In genomic region chr16:17889689-17890341, GRCm38 (mm10) we compare ENCODE assay signal across 10 mouse cellular contexts. TPM values are rescaled to one million over a fixed set of nuclear protein-coding genes. Genes with fewer than 3 reads are reported as not detected.
DNase-seq lines count a peak whose midpoint lies in the region; ATAC-seq lines count a peak whose summit lies in the region.
"Had no signal": no experiment of that assay in that cellular context is flagged by ENCODE, and none has a peak within 500 bp of the region (broad histone marks: within the 10 kb centered on the region; RNA-seq: fewer than 3 reads in every experiment).

No protein-coding gene starts in this region.

- H3K9me3 ChIP-seq in heart, embryonic 15.5 days (replicated peaks) = no peaks in the 10 kb centered on the region
- no peaks in the 10 kb centered on the region for H3K9me3 ChIP-seq in hindbrain, embryonic 11.5 days (ENCODE audit: control insufficient read depth, low read length)
- H3K9me3 ChIP-seq in midbrain, embryonic 12.5 days = no peaks in the 10 kb centered on the region

- intact Hi-C loops in heart, postnatal 14 days (cut with DNase I) = no loop called here

- no peaks in the 10 kb centered on the region for H3K27me3 ChIP-seq in heart, embryonic 15.5 days
- H3K27me3 ChIP-seq in hindbrain, embryonic 11.5 days (ENCODE audit: control insufficient read depth, insufficient read depth, low read length) = no peaks in the 10 kb centered on the region
- H3K27me3 ChIP-seq in midbrain, embryonic 12.5 days = no peaks in the 10 kb centered on the region

- peaks cover 30% of the 10 kb centered on the region for H3K4me1 ChIP-seq in heart, embryonic 15.5 days (replicated peaks)
- H3K4me1 ChIP-seq in hindbrain, embryonic 11.5 days (replicated peaks; ENCODE audit: control insufficient read depth, insufficient read depth, low read length) = peaks cover 14% of the 10 kb centered on the region; the same call in 1 of the 2 replicates
- peaks cover 22% of the 10 kb centered on the region for H3K4me1 ChIP-seq in midbrain, embryonic 12.5 days

- WGBS in heart, embryonic 15.5 days = 82% methylated on average over 6 of the region's 6 CpGs
- WGBS in hindbrain, embryonic 11.5 days = 88% methylated on average over 6 of the region's 6 CpGs
- 87% methylated on average over 6 of the region's 6 CpGs for WGBS in midbrain, embryonic 12.5 days

- H3K4me3 ChIP-seq in heart, embryonic 15.5 days = peak overlapping the region; percentile 95
- peak overlapping the region; percentile 98; the same call in 1 of the 2 replicates for H3K4me3 ChIP-seq in hindbrain, embryonic 11.5 days (ENCODE audit: low read depth, low read length)
- H3K4me3 ChIP-seq in midbrain, embryonic 12.5 days = peak overlapping the region; percentile 98

- no peaks in the 10 kb centered on the region for H3K36me3 ChIP-seq in heart, embryonic 15.5 days
- H3K36me3 ChIP-seq in hindbrain, embryonic 11.5 days (ENCODE audit: control insufficient read depth, insufficient read depth, low read length) = no peaks in the 10 kb centered on the region
- H3K36me3 ChIP-seq in midbrain, embryonic 12.5 days = 0 out of 2 replicates have a peak, but pooled peaks cover 3% of the 10 kb centered on the region

- H3K4me2 ChIP-seq in heart, embryonic 15.5 days = peak overlapping the region; percentile 73
- peak overlapping the region; percentile 80 for H3K4me2 ChIP-seq in hindbrain, embryonic 11.5 days (replicated peaks; ENCODE audit: low read depth, low read length)
- peak overlapping the region; percentile 91 for H3K4me2 ChIP-seq in midbrain, embryonic 12.5 days (replicated peaks)

- H3K27ac ChIP-seq in heart, embryonic 15.5 days = no peak overlapping the region
- no peak overlapping the region for H3K27ac ChIP-seq in hindbrain, embryonic 11.5 days (ENCODE audit: low read depth, low read length)
- no peak overlapping the region for H3K27ac ChIP-seq in midbrain, embryonic 12.5 days (replicated peaks)

- DNase-seq in heart, postnatal 14 days = no peak
- peak; percentile 60 for DNase-seq in cerebellum, adult 9-11 months
- no peak for DNase-seq in hindbrain, embryonic 11.5 days (ENCODE audit: low spot score)
- no peak for DNase-seq in urinary bladder, postnatal 10 days (ENCODE audit: low spot score)
- DNase-seq in thymus, postnatal 14 days = no peak
- DNase-seq in adrenal gland, postnatal 4 days (ENCODE audit: low spot score in 2 of 2) = no peak
- DNase-seq: lung, adult 18-20 months had no signal

- no peak for ATAC-seq in heart, embryonic 15.5 days (replicated peaks; ENCODE audit: insufficient number of reproducible peaks, insufficient read depth, low FRiP score, low read depth)
- no peak for ATAC-seq in hindbrain, embryonic 11.5 days (ENCODE audit: low FRiP score)
- no peak for ATAC-seq in midbrain, embryonic 12.5 days (ENCODE audit: low FRiP score, low read depth)

- H3K9ac ChIP-seq in heart, embryonic 15.5 days = no peak overlapping the region
- H3K9ac ChIP-seq in hindbrain, embryonic 11.5 days (ENCODE audit: low read depth, low read length) = peak overlapping the region; percentile 99; the same call in 1 of the 2 replicates
- H3K9ac ChIP-seq in midbrain, embryonic 12.5 days (replicated peaks) = peak overlapping the region; percentile 96; the same call in 1 of the 2 replicates

RNA-seq across cellular contexts. Expression of gene Gm20518, which starts 1.7 kb away (rescaled TPM):
- 0.19 and 0.24 TPM in 2 replicates for polyA plus RNA-seq in heart, embryonic 15.5 days (2015; fragmentation: Nextera tagmentation; extraction: Ambion mirVana)
- total RNA-seq in heart, postnatal 14 days (2021) = under 1 TPM in 1 of 2 experiments, not detected in 1; 0.20 TPM
- 0.15 and 0.29 TPM in 2 replicates for polyA plus RNA-seq in hindbrain, embryonic 11.5 days (2014; fragmentation: Nextera tagmentation; extraction: Ambion mirVana)
- 0.55 and 0.67 TPM in 2 replicates for polyA plus RNA-seq in midbrain, embryonic 12.5 days (2016; fragmentation: Nextera tagmentation; extraction: Ambion mirVana)
- total RNA-seq in adrenal gland, postnatal 4 days (2021) = under 1 TPM; 0.20 to 0.45 TPM

RNA-seq across cellular contexts. Expression of gene Tssk1, which starts 4.2 kb away (rescaled TPM):
- polyA plus RNA-seq in heart, embryonic 15.5 days (2015; fragmentation: Nextera tagmentation; extraction: Ambion mirVana) = 0.03 TPM in 1 of 2 replicates, not detected in the other
- total RNA-seq in heart, postnatal 14 days (2021) = under 1 TPM in 1 of 2 experiments, not detected in 1; 0.10 TPM
- polyA plus RNA-seq in hindbrain, embryonic 11.5 days (2014; fragmentation: Nextera tagmentation; extraction: Ambion mirVana) = 0.04 and 0.11 TPM in 2 replicates
- 0.05 and 0.09 TPM in 2 replicates for polyA plus RNA-seq in midbrain, embryonic 12.5 days (2016; fragmentation: Nextera tagmentation; extraction: Ambion mirVana)
- under 1 TPM in 1 of 2 experiments, not detected in 1; 0.14 TPM for total RNA-seq in adrenal gland, postnatal 4 days (2021)
- total RNA-seq: ES-E14 had no signal

RNA-seq across cellular contexts. Expression of gene Dgcr2, which starts 8.5 kb away (rescaled TPM):
- polyA plus RNA-seq in heart, embryonic 15.5 days (2015; fragmentation: Nextera tagmentation; extraction: Ambion mirVana) = 41.8 and 58.9 TPM in 2 replicates
- total RNA-seq in heart, postnatal 14 days (2021) = 10 to 100 TPM; 50.9 to 52.3 TPM
- 72.9 and 75.7 TPM in 2 replicates for polyA plus RNA-seq in hindbrain, embryonic 11.5 days (2014; fragmentation: Nextera tagmentation; extraction: Ambion mirVana)
- polyA plus RNA-seq in midbrain, embryonic 12.5 days (2016; fragmentation: Nextera tagmentation; extraction: Ambion mirVana) = 105 and 108 TPM in 2 replicates
- 10 to 100 TPM; 81.6 to 84.4 TPM for total RNA-seq in adrenal gland, postnatal 4 days (2021)

RNA-seq across cellular contexts. Expression of gene Tssk2, which starts 8.6 kb away (rescaled TPM):
- not detected in 2 replicates for polyA plus RNA-seq in heart, embryonic 15.5 days (2015; fragmentation: Nextera tagmentation; extraction: Ambion mirVana)
- not detected for total RNA-seq in heart, postnatal 14 days (2021)
- polyA plus RNA-seq in hindbrain, embryonic 11.5 days (2014; fragmentation: Nextera tagmentation; extraction: Ambion mirVana) = not detected in 2 replicates
- not detected in 2 replicates for polyA plus RNA-seq in midbrain, embryonic 12.5 days (2016; fragmentation: Nextera tagmentation; extraction: Ambion mirVana)
- total RNA-seq in adrenal gland, postnatal 4 days (2021) = not detected

RNA-seq across cellular contexts. Expression of gene Ess2, which starts 21.3 kb away (rescaled TPM):
- 25.0 and 34.5 TPM in 2 replicates for polyA plus RNA-seq in heart, embryonic 15.5 days (2015; fragmentation: Nextera tagmentation; extraction: Ambion mirVana)
- total RNA-seq in heart, postnatal 14 days (2021) = 10 to 100 TPM; 11.6 to 13.3 TPM
- polyA plus RNA-seq in hindbrain, embryonic 11.5 days (2014; fragmentation: Nextera tagmentation; extraction: Ambion mirVana) = 38.3 and 40.5 TPM in 2 replicates
- 56.7 and 61.6 TPM in 2 replicates for polyA plus RNA-seq in midbrain, embryonic 12.5 days (2016; fragmentation: Nextera tagmentation; extraction: Ambion mirVana)
- total RNA-seq in adrenal gland, postnatal 4 days (2021) = 10 to 100 TPM; 33.0 to 33.6 TPM
